Mouse (Mus musculus) spleen, postnatal 10 days (tissue): ENCODE data around the gene Plppr4.

Experiments
- DNase-seq, 2 experiments: peaks; one replicate each; pipeline ENCODE4 v3.0.0; 2021 to 2022; ENCODE audit warnings: low spot score in 2 of 2

Plppr4 gene

GRCm38 (mm10) chr3:117360528-117360927, at the start of gene Plppr4:
Plppr4 (minus strand) TSS chr3:117360876.
- DNase-seq: no peak

GRCm38 (mm10) chr3:117405821-117406220, 45.1 kb upstream of the Plppr4 start:
- no peak for DNase-seq

DNA sequence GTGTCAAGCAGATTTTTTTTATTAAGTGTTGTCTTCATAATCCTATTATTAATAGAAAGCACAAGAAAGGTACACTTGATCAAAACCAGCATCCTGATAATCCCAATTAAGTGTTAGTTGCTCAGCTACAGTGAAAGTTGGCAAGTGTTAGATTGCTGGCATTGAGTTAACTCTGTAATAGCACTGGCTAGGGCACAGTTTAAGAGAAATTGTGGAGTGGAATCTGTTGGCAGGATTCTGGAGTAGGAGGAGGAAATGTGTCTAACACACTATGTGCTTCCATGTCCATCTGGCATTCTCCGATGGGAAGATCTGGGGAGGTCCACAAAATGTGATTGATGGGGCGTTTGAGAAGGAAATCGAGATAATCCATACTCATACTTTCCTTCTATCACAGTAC, 43.1 kb upstream of the Plppr4 start:
- DNase-seq: no peak

- no peak for DNase-seq
Observed at GRCm38 (mm10) chr3:117366041-117366440, 5.4 kb upstream of the Plppr4 start.

- no peak for DNase-seq
Observed at GRCm38 (mm10) chr3:117359686-117360521, 772 bp downstream of the Plppr4 start.

DNA sequence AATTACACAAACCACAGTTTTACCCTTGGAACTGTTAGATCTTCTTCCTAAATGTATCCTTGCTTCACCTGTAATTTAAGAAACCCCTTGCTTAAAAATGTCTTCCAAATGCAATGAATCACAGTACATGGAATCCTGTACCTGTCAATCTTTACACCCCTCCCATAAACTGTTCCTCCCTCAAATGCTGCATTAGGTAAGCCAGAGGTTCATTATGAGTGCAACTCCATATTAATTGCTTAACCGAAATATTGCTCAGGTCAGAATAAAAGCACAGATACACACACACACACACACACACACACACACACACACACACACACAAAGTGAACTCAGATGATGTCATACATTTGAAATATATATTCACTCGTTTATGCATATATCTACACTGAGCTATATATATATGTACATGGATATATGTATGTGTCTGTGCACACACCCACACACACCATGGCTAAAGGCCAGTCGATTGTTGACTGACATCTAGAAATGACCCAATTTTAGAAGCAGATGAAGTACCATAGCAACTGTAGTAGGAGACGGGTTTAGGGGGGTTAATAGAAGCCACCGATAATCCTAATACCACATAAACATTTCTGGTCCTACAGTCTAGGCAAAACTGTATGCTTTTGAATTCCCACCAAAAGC, 1.6 kb downstream of the Plppr4 start:
- no peak for DNase-seq

- no peak for DNase-seq
Observed at GRCm38 (mm10) chr3:117357367-117357766, 3.3 kb downstream of the Plppr4 start.

GRCm38 (mm10) chr3:117353940-117354339, 6.7 kb downstream of the Plppr4 start:
- DNase-seq: no peak

DNA sequence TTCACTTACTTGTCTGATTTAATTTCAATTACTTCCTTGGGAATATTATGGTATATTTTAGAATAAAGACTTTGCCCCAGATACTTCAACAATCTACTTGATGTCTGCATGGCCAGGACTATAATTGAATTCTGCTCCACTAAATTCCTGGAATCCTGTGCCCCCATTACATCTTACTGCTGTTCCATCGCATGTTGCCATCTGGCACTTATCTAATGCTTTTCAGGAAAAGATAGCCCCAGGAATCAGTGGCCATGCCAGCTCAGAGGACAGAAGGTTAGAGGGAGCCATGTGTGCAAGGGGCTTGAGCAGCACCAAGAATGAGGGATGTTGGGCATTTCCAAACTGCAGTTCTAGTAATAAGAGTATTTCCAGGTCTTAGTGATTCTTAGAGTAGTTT, 14.3 kb downstream of the Plppr4 start:
- no peak for DNase-seq

DNA sequence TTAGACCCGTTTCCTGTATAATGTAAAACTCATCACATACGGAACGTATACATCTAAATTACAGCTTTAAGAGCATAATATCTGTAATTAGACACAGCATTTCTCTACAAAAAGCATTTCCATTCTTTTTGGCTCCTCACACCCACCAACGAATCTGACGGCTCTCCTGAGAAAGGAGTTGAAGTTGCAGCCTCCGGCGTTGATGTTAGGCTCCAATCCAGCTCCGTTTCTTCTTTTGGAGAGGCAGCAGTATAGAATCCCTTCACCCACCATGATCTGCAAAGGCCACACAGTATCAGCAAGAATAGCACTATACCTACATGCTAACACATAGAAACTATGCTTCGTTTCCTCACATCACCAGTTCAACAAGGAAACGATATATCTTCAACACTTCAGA, 29.2 kb downstream of the Plppr4 start:
- no peak for DNase-seq

DNA sequence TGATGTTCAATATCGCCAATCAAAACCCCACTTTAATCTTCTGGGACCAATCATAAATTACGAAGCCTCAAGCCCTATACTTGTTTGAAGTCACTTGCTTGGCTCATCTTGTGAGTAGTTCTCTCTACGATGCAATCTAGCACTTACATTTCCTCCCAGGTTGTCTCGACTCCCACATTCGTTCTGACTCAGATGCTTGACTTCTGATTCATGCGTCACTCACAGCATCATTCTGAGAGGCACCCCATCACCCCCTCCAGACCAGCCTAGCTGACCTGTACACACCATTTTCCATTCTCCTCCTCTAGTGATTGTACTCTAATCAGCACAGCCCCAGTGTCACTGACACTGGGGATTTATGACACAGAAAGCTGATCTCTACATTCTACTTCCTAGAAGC, 31.2 kb downstream of the Plppr4 start:
- DNase-seq: no peak

- no peak for DNase-seq
Observed at GRCm38 (mm10) chr3:117326551-117326950, 34.1 kb downstream of the Plppr4 start.

- no peak for DNase-seq
Observed at GRCm38 (mm10) chr3:117319671-117320070, 41.0 kb downstream of the Plppr4 start.

DNA sequence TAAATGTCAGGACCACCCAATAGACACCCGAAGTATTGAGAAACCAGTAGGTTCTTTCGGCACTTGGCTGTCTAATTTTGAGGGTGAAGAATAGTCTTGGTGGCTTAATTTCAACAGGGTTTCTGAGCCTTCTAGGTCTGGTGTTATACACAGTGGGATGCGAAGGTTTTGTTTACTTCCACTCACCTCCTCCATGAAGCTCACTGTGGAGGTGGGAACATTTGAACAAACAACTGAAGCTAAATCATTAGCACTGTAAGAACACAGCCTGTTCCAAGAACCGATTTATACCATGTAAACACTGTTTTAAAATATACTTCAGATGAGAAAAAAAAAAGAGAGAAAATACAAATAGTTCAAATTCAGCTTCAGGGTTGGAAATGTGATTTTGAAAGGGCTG, 47.3 kb downstream of the Plppr4 start:
- no peak for DNase-seq

- no peak for DNase-seq
Observed at GRCm38 (mm10) chr3:117312097-117312496, 48.6 kb downstream of the Plppr4 start.

DNA sequence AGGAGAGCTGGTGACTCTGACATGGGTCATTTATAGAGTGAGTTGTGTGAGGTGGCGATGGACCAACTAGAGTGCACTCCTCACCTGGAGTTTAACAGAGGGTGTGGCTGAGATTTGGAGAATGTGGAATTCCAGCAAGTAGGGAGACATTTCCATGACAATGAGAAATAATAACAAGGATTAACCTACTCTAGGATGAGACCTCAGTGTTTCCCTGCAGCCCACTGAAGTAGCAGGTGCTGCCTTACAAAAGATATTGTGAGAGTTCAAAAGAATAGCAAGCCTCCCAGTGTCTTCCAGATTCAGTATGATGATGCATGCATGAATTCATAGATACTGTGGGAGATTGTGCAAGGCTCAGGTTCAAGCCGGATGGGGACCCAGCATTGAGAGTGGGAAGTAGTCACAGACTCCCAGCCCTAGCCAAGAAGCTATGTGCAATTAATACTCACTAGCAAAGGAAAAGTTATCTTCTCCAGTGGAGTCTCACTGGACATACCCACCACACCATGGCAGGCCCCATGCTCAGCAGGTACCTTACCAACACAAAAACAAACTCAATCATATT, 49.8 kb downstream of the Plppr4 start:
- no peak for DNase-seq

- no peak for DNase-seq
Observed at GRCm38 (mm10) chr3:117309580-117309910, 51.1 kb downstream of the Plppr4 start.

DNA sequence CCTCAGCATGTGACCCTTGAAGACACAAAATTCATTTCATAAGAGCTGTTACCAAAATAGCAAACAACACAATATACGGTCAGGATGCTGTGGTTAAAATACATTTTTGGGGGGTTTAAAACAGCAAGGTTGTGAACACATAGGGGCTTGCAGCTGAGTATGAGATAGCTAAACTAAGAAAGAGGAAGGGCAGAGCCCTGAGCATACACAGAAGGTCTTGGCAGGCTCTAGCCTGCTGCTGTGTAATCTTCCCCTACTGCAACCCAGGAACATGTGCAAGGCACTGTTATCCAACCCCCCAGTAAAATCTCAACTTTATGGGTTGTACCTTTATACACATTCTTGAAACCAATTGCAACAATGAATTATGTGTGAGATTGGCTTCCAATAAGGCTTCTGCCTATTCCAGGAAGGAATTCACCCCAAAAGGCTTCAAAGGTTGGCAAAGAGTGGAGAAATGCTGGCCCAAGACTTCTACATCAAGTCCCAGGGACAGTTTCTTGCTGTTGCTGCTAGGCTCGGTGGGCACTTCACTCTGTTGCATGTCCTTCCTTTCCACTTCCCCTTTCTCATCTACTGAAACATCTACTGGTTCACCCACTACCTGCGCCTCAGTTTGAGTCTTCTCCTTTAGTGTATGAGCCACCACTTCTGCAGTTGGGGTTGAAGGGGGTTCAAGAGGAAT, 51.6 kb downstream of the Plppr4 start:
- no peak for DNase-seq

DNA sequence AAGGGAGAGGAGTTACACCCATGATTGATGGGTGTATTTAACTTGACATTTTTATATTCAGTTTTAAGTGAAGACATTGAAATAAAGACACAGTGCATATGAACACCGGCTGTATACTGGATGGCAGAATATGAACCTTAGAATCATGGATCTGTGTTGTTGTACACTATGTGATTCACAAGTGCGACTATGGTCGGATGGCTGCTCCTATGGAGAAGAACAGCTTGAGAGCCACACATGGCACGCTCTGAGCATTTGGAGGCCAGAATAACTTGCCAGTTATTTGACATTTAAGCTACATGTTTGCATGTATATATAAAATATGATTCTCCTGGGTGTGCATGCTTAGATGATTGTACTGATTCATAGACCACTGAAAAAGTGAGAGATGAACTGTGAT, 53.1 kb downstream of the Plppr4 start:
- DNase-seq: no peak

- no peak for DNase-seq
Observed at GRCm38 (mm10) chr3:117304037-117304436, 56.6 kb downstream of the Plppr4 start.

- DNase-seq: no peak
Observed at GRCm38 (mm10) chr3:117300735-117301271, 59.9 kb downstream of the Plppr4 start.

DNA sequence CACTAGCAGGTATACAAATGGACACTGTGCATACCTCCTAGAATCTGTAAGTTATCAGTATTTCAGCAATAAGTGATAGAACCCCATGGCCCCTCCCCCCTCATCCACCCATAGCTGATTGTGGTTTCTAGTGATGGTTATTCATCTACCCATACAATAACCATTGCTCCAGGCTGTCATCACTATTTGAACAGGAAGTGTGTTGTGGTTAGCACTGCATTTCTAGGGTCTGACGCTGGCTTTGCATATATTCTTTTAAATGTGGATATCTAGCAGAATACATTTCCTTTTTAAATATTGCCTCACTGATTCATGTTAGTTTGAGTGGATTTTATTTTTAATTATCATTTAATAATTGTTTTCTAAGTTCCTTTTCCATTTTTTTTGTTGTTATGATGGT, 62.9 kb downstream of the Plppr4 start:
- DNase-seq: no peak
